In the genomic region with DNA sequence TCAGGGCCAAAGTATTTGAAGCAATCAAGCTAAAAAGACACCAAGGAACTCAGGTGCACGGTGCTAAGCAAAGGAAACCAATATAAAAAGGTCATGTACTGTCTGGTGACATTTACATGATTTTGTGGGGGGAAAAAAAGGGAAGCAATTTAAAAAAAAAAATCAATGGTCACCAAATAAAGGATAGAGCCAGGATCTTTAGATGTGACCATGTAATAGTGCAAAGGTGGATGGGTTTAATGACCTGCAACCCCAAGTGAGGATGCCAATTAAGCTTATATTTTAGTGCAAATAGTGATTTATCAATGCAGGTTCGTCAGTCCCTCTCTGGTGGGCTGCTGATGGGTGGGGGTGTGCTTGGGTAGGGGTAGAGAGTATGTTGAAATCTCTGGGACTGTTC, we compare ENCODE assay signal across 23 mouse cellular contexts.
"Had no signal": no experiment of that assay in that cellular context is flagged by ENCODE, and none has a peak within 500 bp of the region (broad histone marks: within the 10 kb centered on the region; RNA-seq: fewer than 3 reads in every experiment).

No protein-coding gene starts in this region.

- H3K27me3 ChIP-seq: liver, embryonic 12.5 days; liver, embryonic 15.5 days; lung, embryonic 15.5 days; megakaryocyte, embryonic 14.5 days; midbrain, embryonic 12.5 days; midbrain, embryonic 15.5 days; neural tube, embryonic 12.5 days; neural tube, embryonic 15.5 days had no signal

- H3K27ac ChIP-seq: left cerebral cortex, adult 2 months; liver, embryonic 12.5 days; liver, embryonic 15.5 days; lung, embryonic 15.5 days; midbrain, embryonic 12.5 days; midbrain, embryonic 15.5 days; neural tube, embryonic 12.5 days; neural tube, embryonic 15.5 days; stomach, postnatal 0 days had no signal

- H3K9me3 ChIP-seq: liver, embryonic 12.5 days; liver, embryonic 15.5 days; lung, embryonic 15.5 days; midbrain, embryonic 12.5 days; midbrain, embryonic 15.5 days; neural tube, embryonic 12.5 days; neural tube, embryonic 15.5 days had no signal

- H3K4me2 ChIP-seq: liver, embryonic 12.5 days; liver, embryonic 15.5 days; lung, embryonic 15.5 days; midbrain, embryonic 12.5 days; midbrain, embryonic 15.5 days; neural tube, embryonic 12.5 days; neural tube, embryonic 15.5 days had no signal

- H3K4me3 ChIP-seq: left cerebral cortex, adult 2 months; liver, embryonic 12.5 days; liver, embryonic 15.5 days; lung, embryonic 15.5 days; megakaryocyte, embryonic 14.5 days; midbrain, embryonic 12.5 days; midbrain, embryonic 15.5 days; neural tube, embryonic 12.5 days; neural tube, embryonic 15.5 days had no signal

- DNase-seq: kidney, postnatal 14 days; kidney, postnatal 4 days; layer of hippocampus, adult 9-11 months; layer of hippocampus, postnatal 36 days; lung, adult 18-20 months; lung, postnatal 10 days; lung, postnatal 36 days; right cerebral cortex, adult 18-20 months; right cerebral cortex, postnatal 14 days; right cerebral cortex, postnatal 4 days; thymus, adult 2 months; thymus, postnatal 14 days; thymus, postnatal 4 days had no signal

- H3K4me1 ChIP-seq: liver, embryonic 12.5 days; midbrain, embryonic 15.5 days; neural tube, embryonic 12.5 days; neural tube, embryonic 15.5 days had no signal

- H3K9ac ChIP-seq: liver, embryonic 12.5 days; liver, embryonic 15.5 days; lung, embryonic 15.5 days; midbrain, embryonic 12.5 days; midbrain, embryonic 15.5 days; neural tube, embryonic 12.5 days; neural tube, embryonic 15.5 days had no signal

- ATAC-seq: liver, embryonic 12.5 days; midbrain, embryonic 15.5 days had no signal
